ENCODE assay signal across 13 mouse cellular contexts in genomic region chr1:133397094-133397482, GRCm38 (mm10). TPM values are rescaled to one million over a fixed set of nuclear protein-coding genes. Genes with fewer than 3 reads are reported as not detected.
DNase-seq lines count a peak whose midpoint lies in the region; ATAC-seq and TF ChIP-seq lines count a peak whose summit lies in the region.
"Had no signal": no experiment of that assay in that cellular context is flagged by ENCODE, and none has a peak within 500 bp of the region (broad histone marks: within the 10 kb centered on the region; RNA-seq: fewer than 3 reads in every experiment).

No protein-coding gene starts in this region.

- peaks cover 4 to 6% of the 10 kb centered on the region in 2 experiments; a peak in 2 of 4 replicates for H3K4me1 ChIP-seq in heart, embryonic 14.5 days (ENCODE audit: control insufficient read depth in 2 of 2, insufficient read depth in 2 of 2, low read length in 2 of 2)
- peaks cover 90% of the 10 kb centered on the region for H3K4me1 ChIP-seq in E14TG2a.4 (replicated peaks; ENCODE audit: low read depth, low read length)
- peaks cover 13% of the 10 kb centered on the region for H3K4me1 ChIP-seq in forebrain, embryonic 11.5 days (replicated peaks; ENCODE audit: control insufficient read depth, insufficient read depth, low read length)
- H3K4me1 ChIP-seq in limb, embryonic 12.5 days (replicated peaks) = peaks cover 11% of the 10 kb centered on the region

- H3K27me3 ChIP-seq in heart, embryonic 14.5 days (ENCODE audit: control insufficient read depth, insufficient read depth, low read length) = no peaks in the 10 kb centered on the region
- peaks cover 21% of the 10 kb centered on the region; the same call in 1 of the 2 replicates for H3K27me3 ChIP-seq in E14TG2a.4 (ENCODE audit: insufficient read depth, low read length)
- H3K27me3 ChIP-seq in forebrain, embryonic 11.5 days (ENCODE audit: control insufficient read depth, insufficient read depth, low read length) = peaks cover 21% of the 10 kb centered on the region
- H3K27me3 ChIP-seq in limb, embryonic 12.5 days = no peaks in the 10 kb centered on the region
- H3K27me3 ChIP-seq: liver, embryonic 12.5 days had no signal

- no peak overlapping the region for H3K4me3 ChIP-seq in heart, embryonic 14.5 days (ENCODE audit: control insufficient read depth in 1 of 2, insufficient read depth in 1 of 2, low read depth in 1 of 2, low read length in 2 of 2)
- peak overlapping the region; percentile 32; the same call in 1 of the 2 replicates for H3K4me3 ChIP-seq in E14TG2a.4 (replicated peaks; ENCODE audit: low read length)
- no peak overlapping the region for H3K4me3 ChIP-seq in forebrain, embryonic 11.5 days (ENCODE audit: low read depth, low read length)
- no peak overlapping the region for H3K4me3 ChIP-seq in limb, embryonic 12.5 days (replicated peaks)
- H3K4me3 ChIP-seq: erythroblast, embryonic 14.5 days; liver, embryonic 12.5 days; myocyte had no signal

- 78% methylated on average over 5 of the region's 5 CpGs for WGBS in heart, embryonic 14.5 days
- 59% methylated on average over 5 of the region's 5 CpGs for WGBS in forebrain, embryonic 11.5 days
- 73% methylated on average over 5 of the region's 5 CpGs for WGBS in limb, embryonic 12.5 days

- TF ChIP-seq CTCF in E14TG2a.4 (conservative IDR thresholded peaks at IDR 0.05; ENCODE audit: low read length) = no peak

- H3K4me2 ChIP-seq in heart, embryonic 14.5 days (ENCODE audit: low read length) = peak overlapping the region; percentile 25
- peak overlapping the region; percentile 28; the same call in 1 of the 2 replicates for H3K4me2 ChIP-seq in forebrain, embryonic 11.5 days (ENCODE audit: low read depth, low read length, severe bottlenecking)
- peak overlapping the region; percentile 31; the same call in 1 of the 2 replicates for H3K4me2 ChIP-seq in limb, embryonic 12.5 days
- H3K4me2 ChIP-seq: liver, embryonic 12.5 days had no signal

- peaks cover 6% of the 10 kb centered on the region; the same call in 1 of the 2 replicates for H3K36me3 ChIP-seq in heart, embryonic 14.5 days (ENCODE audit: control insufficient read depth, insufficient read depth, low read length)
- peaks cover 5% of the 10 kb centered on the region; the same call in 1 of the 2 replicates for H3K36me3 ChIP-seq in E14TG2a.4 (ENCODE audit: insufficient read depth, low read length)
- H3K36me3 ChIP-seq in forebrain, embryonic 11.5 days (ENCODE audit: control insufficient read depth, insufficient read depth, low read length) = no peaks in the 10 kb centered on the region
- H3K36me3 ChIP-seq in limb, embryonic 12.5 days = peaks cover 7% of the 10 kb centered on the region

- H3K9ac ChIP-seq in heart, embryonic 14.5 days (ENCODE audit: low read length) = peak overlapping the region; percentile 25; the same call in 1 of the 2 replicates
- 0 out of 2 replicates have a peak overlapping the region, but pooled peaks have one; percentile 20 for H3K9ac ChIP-seq in forebrain, embryonic 11.5 days (ENCODE audit: low read length)
- peak overlapping the region; percentile 50 for H3K9ac ChIP-seq in limb, embryonic 12.5 days (replicated peaks)
- H3K9ac ChIP-seq: liver, embryonic 12.5 days had no signal

- H3K27ac ChIP-seq in heart, embryonic 14.5 days (replicated peaks in 1 of 2; ENCODE audit: control insufficient read depth in 1 of 2, insufficient read depth in 1 of 2, low read depth in 2 of 2, low read length in 2 of 2) = peak overlapping the region; percentile 31 to 74; a peak in 3 of 4 replicates
- no peak overlapping the region for H3K27ac ChIP-seq in forebrain, embryonic 11.5 days (ENCODE audit: low read depth, low read length)
- H3K27ac ChIP-seq in limb, embryonic 12.5 days = peak overlapping the region; percentile 71
- H3K27ac ChIP-seq: liver, embryonic 12.5 days had no signal

- no peak for ATAC-seq in heart, embryonic 14.5 days (ENCODE audit: insufficient number of reproducible peaks, insufficient read depth, low FRiP score, low read depth)
- no peak; the same call in 1 of the 2 replicates for ATAC-seq in forebrain, embryonic 11.5 days (replicated peaks; ENCODE audit: low FRiP score)
- ATAC-seq in limb, embryonic 12.5 days (ENCODE audit: insufficient number of reproducible peaks, insufficient read depth, low FRiP score, low TSS enrichment, low read depth) = no peak
- ATAC-seq: liver, embryonic 12.5 days had no signal

- no peaks in the 10 kb centered on the region for H3K9me3 ChIP-seq in heart, embryonic 14.5 days (ENCODE audit: control insufficient read depth, low read length)
- no peaks in the 10 kb centered on the region for H3K9me3 ChIP-seq in E14TG2a.4 (ENCODE audit: low read length)
- H3K9me3 ChIP-seq in forebrain, embryonic 11.5 days (ENCODE audit: control insufficient read depth, low read length) = no peaks in the 10 kb centered on the region
- H3K9me3 ChIP-seq in limb, embryonic 12.5 days = no peaks in the 10 kb centered on the region
- H3K9me3 ChIP-seq: liver, embryonic 12.5 days had no signal

- DNase-seq in heart, adult 8-10 months (ENCODE audit: low spot score) = no peak
- no peak for DNase-seq in forebrain, embryonic 11.5 days (ENCODE audit: low spot score)
- no peak for DNase-seq in cerebellum, adult 8-10 months
- DNase-seq in spleen, adult 18-20 months = no peak
- no peak for DNase-seq in left cerebral cortex, adult 18-20 months (ENCODE audit: low spot score in 2 of 2)
- DNase-seq: right cerebral cortex, postnatal 4 days; thymus, postnatal 36 days had no signal

RNA-seq across cellular contexts. Expression of gene Sox13, which starts 27.1 kb away (rescaled TPM):
- 3.5 and 5.2 TPM in 2 replicates for polyA plus RNA-seq in heart, embryonic 14.5 days (2014; fragmentation: Nextera tagmentation; extraction: Ambion mirVana)
- total RNA-seq in heart, adult 8-10 months (2022) = 10 to 100 TPM; 11.0 to 14.4 (median 13.9) TPM
- 12.3 TPM in 2 replicates for polyA plus RNA-seq in forebrain, embryonic 11.5 days (2014; fragmentation: Nextera tagmentation; extraction: Ambion mirVana)
- 5.6 and 8.0 TPM in 2 replicates for polyA plus RNA-seq in limb, embryonic 12.5 days (2016; fragmentation: Nextera tagmentation; extraction: Ambion mirVana)
- total RNA-seq in left cerebral cortex, adult 18-20 months (2021) = 10 to 100 TPM in 1 of 2 experiments, 1 to 10 TPM in 1; 9.2 to 11.9 TPM

RNA-seq across cellular contexts. Expression of gene Etnk2, which starts 33.7 kb away (rescaled TPM):
- polyA plus RNA-seq in heart, embryonic 14.5 days (2014; fragmentation: Nextera tagmentation; extraction: Ambion mirVana) = 0.85 and 1.6 TPM in 2 replicates
- total RNA-seq in heart, adult 8-10 months (2022) = under 1 TPM; 0.16 to 0.69 (median 0.33) TPM
- polyA plus RNA-seq in forebrain, embryonic 11.5 days (2014; fragmentation: Nextera tagmentation; extraction: Ambion mirVana) = 1.8 and 2.7 TPM in 2 replicates
- polyA plus RNA-seq in limb, embryonic 12.5 days (2016; fragmentation: Nextera tagmentation; extraction: Ambion mirVana) = 1.3 and 1.7 TPM in 2 replicates
- 10 to 100 TPM; 11.2 to 11.6 TPM for total RNA-seq in left cerebral cortex, adult 18-20 months (2021)
- polyA plus RNA-seq: erythroblast, embryonic 14.5 days had no signal

RNA-seq across cellular contexts. Expression of gene Ren1, which starts 46.8 kb away (rescaled TPM):
- not detected in 2 replicates for polyA plus RNA-seq in heart, embryonic 14.5 days (2014; fragmentation: Nextera tagmentation; extraction: Ambion mirVana)
- total RNA-seq in heart, adult 8-10 months (2022) = under 1 TPM in 1 of 4 experiments, not detected in 3; 0.19 TPM
- not detected in 2 replicates for polyA plus RNA-seq in forebrain, embryonic 11.5 days (2014; fragmentation: Nextera tagmentation; extraction: Ambion mirVana)
- not detected in 2 replicates for polyA plus RNA-seq in limb, embryonic 12.5 days (2016; fragmentation: Nextera tagmentation; extraction: Ambion mirVana)
- total RNA-seq in left cerebral cortex, adult 18-20 months (2021) = not detected
- polyA plus RNA-seq: erythroblast, embryonic 14.5 days; myocyte had no signal
